Mouse (Mus musculus): Measurements from ENCODE around the gene Olfr486.
"Not testable (repeated sequence)": the region's sequence is repeated elsewhere in the genome, so short reads cannot be mapped to it uniquely, and the experiment has no call there.

DNA sequence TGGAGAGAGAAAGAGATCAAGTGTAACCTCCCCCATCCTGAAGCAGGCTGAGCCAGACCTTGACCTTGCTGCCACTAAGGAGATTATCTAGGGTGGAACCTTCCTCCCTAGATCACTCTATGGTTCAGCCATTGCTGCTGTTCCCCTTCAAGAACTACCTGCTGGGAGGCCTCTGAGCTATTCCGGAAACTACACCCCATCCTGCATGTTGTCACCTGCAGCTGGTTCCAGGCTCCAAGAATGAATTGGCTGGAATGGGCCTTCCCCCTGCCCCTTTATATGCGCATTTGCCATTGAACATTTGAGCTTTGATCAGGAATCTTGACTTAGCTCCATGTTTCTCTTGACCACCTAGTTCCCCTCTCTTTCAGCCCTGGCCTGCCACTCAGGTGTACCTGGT is 12.7 kb upstream of the Olfr486 start:
- TF ChIP-seq EP300, CTCF (IDR thresholded peaks at IDR 0.05): not testable (repeated sequence)
